Mouse (Mus musculus) Patski (cell line): Measurements from ENCODE around the gene Hist2h3c1. TPM values are rescaled to one million over a fixed set of nuclear protein-coding genes. Genes with fewer than 3 reads are reported as not detected.
"Not testable (repeated sequence)": the region's sequence is repeated elsewhere in the genome, so short reads cannot be mapped to it uniquely, and the experiment has no call there.

Experiments used
- ATAC-seq: fragments of 100-300 bp; one replicate; pipeline ENCODE4 v1.8.0; 2021
- CTCF ChIA-PET: fragments of 350-600 bp; sonication (Branson Sonifier 250); formaldehyde crosslinking; loops from one replicate; lab custom pipeline; 2022; ENCODE audit warnings: inconsistent platforms; lab: Charles Lee
- POLR2A ChIA-PET: fragments of 350-600 bp; sonication (Branson Sonifier 250); formaldehyde crosslinking; loops from one replicate; lab custom pipeline; 2022; ENCODE audit warnings: antibody characterized with exemption, inconsistent platforms; lab: Charles Lee
- DNase-seq: peaks from one replicate; pipeline ENCODE4 v3.0.0-alpha.2; 2011; ENCODE audit warnings: low read depth, low spot score
- H3K27me3 ChIP-seq: fragments of 371-371 bp; one replicate; pipeline ENCODE4 v1.5.1; 2021
- CTCF ChIP-seq: fragments of 100-300 bp; IDR thresholded peaks from one replicate; pipeline ENCODE4 v1.5.1; 2021
- in situ Hi-C: fragments of 300-500 bp; cut with MboI; formaldehyde crosslinking; loops from 3 replicates; pipeline ENCODE4 v1.11.1; 2018; ENCODE audit warnings: low pct_unique_long_range_greater_than_20kb, mixed read lengths
- polyA plus RNA-seq: library from polyadenylated mRNA; unstranded; gene quantifications from one replicate; pipeline ENCODE4 v1.2.3, GENCODE M21; 2021

Gene Hist2h3c1
- polyA plus RNA-seq, 1 experiment from 2014 or later, result not detected

- ChIA-PET CTCF (interaction anchor here (1.2 kb wide), 1 partner anchor 24 kb away, joined by 3 read pairs; no protein-coding TSS in a partner anchor), POLR2A (interaction anchor here (1.0 to 1.3 kb wide), 3 partner anchors 9 to 43 kb away, joined by 3 to 5 read pairs (median 5); partner anchors contain the start of genes Hist2h2ac and Hist2h2be)
- no peaks in the 10 kb centered on the region for H3K27me3 ChIP-seq
- no peak for TF ChIP-seq CTCF
- no peak for ATAC-seq
- in situ Hi-C loops, result loop anchor here (10.0 kb wide), 1 partner anchor 200 kb away; no protein-coding TSS in a partner anchor
- DNase-seq, result no peak
Observed at GRCm38 (mm10) chr3:96264404-96264949, 18.0 kb downstream of the Hist2h3c1 start.

- DNase-seq (no peak), ATAC-seq (no peak)
- CTCF ChIA-PET, result interaction anchor here (1.2 kb wide), 1 partner anchor 11 kb away, joined by 4 read pairs; no protein-coding TSS in a partner anchor
- no peaks in the 10 kb centered on the region for H3K27me3 ChIP-seq
- in situ Hi-C loops, result loop anchor here (5.0 to 10.0 kb wide), 2 partner anchors 44 to 201 kb away; partner anchors contain the start of genes Hist2h2ac and Hist2h2be
- TF ChIP-seq CTCF, result no peak
- POLR2A ChIA-PET, result interaction anchor here (0.6 to 0.7 kb wide), 2 partner anchors 23 to 433 kb away, joined by 3 to 4 read pairs; no protein-coding TSS in a partner anchor
Observed at GRCm38 (mm10) chr3:96266132-96266710, 19.7 kb downstream of the Hist2h3c1 start.

- CTCF ChIA-PET, result interaction anchor here (3.3 kb wide), 1 partner anchor 11 kb away, joined by 16 read pairs; no protein-coding TSS in a partner anchor
- TF ChIP-seq CTCF, result no peak
- in situ Hi-C loops, result loop anchor here (5.0 to 10.0 kb wide), 2 partner anchors 45 to 203 kb away; partner anchors contain the start of genes Hist2h2ac and Hist2h2be
- DNase-seq (no peak), ATAC-seq (no peak)
- POLR2A ChIA-PET, result interaction anchor here (0.9 to 3.6 kb wide), 2 partner anchors 24 to 47 kb away, joined by 3 to 35 read pairs; partner anchors contain the start of genes Bola1, Hist2h2ab, Hist2h2ac and Hist2h2be
- no peaks in the 10 kb centered on the region for H3K27me3 ChIP-seq
Observed at GRCm38 (mm10) chr3:96267541-96267940, 21.1 kb downstream of the Hist2h3c1 start.

GRCm38 (mm10) chr3:96268051-96268775 is 21.7 kb downstream of the Hist2h3c1 start, which contains the start of gene Hist2h3b:
Gene Hist2h3b (plus strand): TSS chr3:96268654.
- ATAC-seq, result peak; percentile 76
- H3K27me3 ChIP-seq, result no peaks in the 10 kb centered on the region
- in situ Hi-C loops, result loop anchor here (5.0 to 10.0 kb wide), 2 partner anchors 46 to 203 kb away; partner anchors contain the start of genes Hist2h2ac and Hist2h2be
- TF ChIP-seq CTCF, result no peak
- ChIA-PET POLR2A (interaction anchor here (0.9 to 3.6 kb wide), 6 partner anchors 10 to 48 kb away, joined by 3 to 35 read pairs (median 6); partner anchors contain the start of genes Bola1, Hist2h2aa1, Hist2h2ab and Hist2h2ac), CTCF (interaction anchor here (1.7 to 3.3 kb wide), 2 partner anchors 10 to 49 kb away, joined by 8 to 16 read pairs; partner anchors contain the start of genes Bola1 and Hist2h2ab)
- DNase-seq, result peak; percentile 91

- in situ Hi-C loops, result loop anchor here (5.0 to 10.0 kb wide), 2 partner anchors 47 to 204 kb away; partner anchors contain the start of genes Hist2h2ac and Hist2h2be
Observed at GRCm38 (mm10) chr3:96268776-96269378, 22.4 kb downstream of the Hist2h3c1 start.

GRCm38 (mm10) chr3:96269511-96270474 is 23.3 kb downstream of the Hist2h3c1 start, which contains the start of gene Hist2h2bb:
Gene Hist2h2bb (plus strand): TSS chr3:96269752.
- H3K27me3 ChIP-seq, result no peaks in the 10 kb centered on the region
- peak; percentile 81 for ATAC-seq
- ChIA-PET POLR2A (interaction anchor here (0.6 to 3.6 kb wide), 10 partner anchors 8 to 403 kb away, joined by 3 to 35 read pairs (median 6); partner anchors contain the start of genes Bola1, Hist2h2aa1, Hist2h2ab and Hist2h2ac), CTCF (interaction anchor here (0.7 to 3.3 kb wide), 6 partner anchors 8 to 233 kb away, joined by 3 to 16 read pairs (median 6); partner anchors contain the start of genes Bola1 and Hist2h2ab)
- in situ Hi-C loops, result loop anchor here (5.0 to 10.0 kb wide), 2 partner anchors 47 to 205 kb away; partner anchors contain the start of genes Hist2h2ac and Hist2h2be
- DNase-seq, result peak; percentile 100
- TF ChIP-seq CTCF, result no peak

More at GRCm38 (mm10) chr3:96268776-96269378, 22.4 kb downstream of the Hist2h3c1 start:
- DNase-seq, H3K27me3 ChIP-seq: not testable (repeated sequence)
- POLR2A ChIA-PET, result interaction anchor here (0.6 to 3.6 kb wide), 9 partner anchors 9 to 48 kb away, joined by 3 to 35 read pairs (median 6); partner anchors contain the start of genes Bola1, Hist2h2aa1, Hist2h2ab and Hist2h2ac
- peak; percentile 23 for ATAC-seq
- CTCF ChIA-PET, result interaction anchor here (0.7 to 3.3 kb wide), 6 partner anchors 9 to 234 kb away, joined by 3 to 16 read pairs (median 6); partner anchors contain the start of genes Bola1 and Hist2h2ab

GRCm38 (mm10) chr3:96273591-96274465 is 27.3 kb downstream of the Hist2h3c1 start:
- DNase-seq (no peak), ATAC-seq (no peak)
- H3K27me3 ChIP-seq, result no peaks in the 10 kb centered on the region
- in situ Hi-C loops, result no loop called here
- no peak for TF ChIP-seq CTCF
- ChIA-PET CTCF (interaction anchor here (1.1 to 1.4 kb wide), 4 partner anchors 12 to 53 kb away, joined by 4 read pairs; partner anchors contain the start of genes Hist2h2ac and Hist2h2be), POLR2A (interaction anchor here (0.8 to 1.7 kb wide), 3 partner anchors 9 to 11 kb away, joined by 4 to 5 read pairs (median 5); partner anchors contain the start of gene Hist2h4)
